Mouse (Mus musculus): ENCODE results near the gene Apol11a. TPM values are rescaled to one million over a fixed set of nuclear protein-coding genes. Genes with fewer than 3 reads are reported as not detected.

Apol11a gene
- 0.16 TPM in 1 of 2 replicates, not detected in the other for polyA plus RNA-seq (2012; rRNA removed; ENCODE audit: low replicate concordance)

GRCm38 (mm10) chr15:77507966-77508365 lies at the start of gene Apol11a:
Gene Apol11a (plus strand): TSS chr15:77508271.

DNA sequence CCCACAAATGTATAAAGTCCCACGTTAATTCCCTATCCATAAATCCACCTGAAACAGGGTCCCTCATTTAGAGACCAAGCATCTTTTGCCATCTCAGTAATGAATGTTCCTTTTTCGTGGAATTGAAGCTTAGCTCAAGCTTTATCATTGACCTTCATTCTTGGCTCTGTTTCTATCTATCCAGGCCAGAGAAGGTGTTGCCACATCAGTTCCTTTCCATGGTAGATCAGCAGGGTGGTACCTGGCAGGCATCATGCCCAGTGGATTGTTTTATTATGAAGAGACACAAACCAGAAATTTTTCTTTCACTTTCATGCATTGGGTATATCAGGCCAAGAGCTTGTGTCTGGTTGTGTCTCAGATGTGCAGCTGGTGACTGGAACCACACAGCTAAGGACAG lies 31.4 kb upstream of the Apol11a start, which contains the start of gene Apol10a:
TSS of gene Apol10a (plus strand) at position 355 of the 400 bp plus-strand sequence.

GRCm38 (mm10) chr15:77533216-77533615 lies 25.1 kb downstream of the Apol11a start, which contains the start of gene Apol7c:
Gene Apol7c (minus strand): TSS chr15:77533316.

DNA sequence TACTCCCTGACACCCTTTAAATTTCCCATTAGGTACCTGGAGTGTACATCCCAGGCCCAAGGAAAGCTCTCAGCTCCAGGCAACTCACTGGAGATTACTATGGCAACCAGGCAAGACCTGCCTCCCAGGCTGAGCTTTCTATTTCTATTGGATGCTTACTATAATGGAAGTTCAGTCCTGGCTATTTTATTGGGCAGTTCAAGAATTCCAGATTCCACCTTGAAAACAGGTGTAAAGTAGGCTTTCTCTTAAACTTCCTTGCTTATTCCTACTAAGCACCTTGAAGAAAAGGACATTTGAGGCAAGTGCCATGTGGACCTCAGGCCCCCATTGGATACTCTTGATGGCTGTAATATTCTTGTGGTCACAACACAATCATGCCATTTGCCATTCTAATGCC lies 53.7 kb downstream of the Apol11a start, which contains the start of gene 1700025B11Rik:
TSS of gene 1700025B11Rik (minus strand) at position 101 of the 400 bp plus-strand sequence.

Other genes starting within 250 kb of the Apol11a start
- 62.5 and 69.0 TPM in 2 replicates for gene Rbfox2, start 201.3 kb upstream of the Apol11a start, polyA plus RNA-seq (2012; rRNA removed; ENCODE audit: low replicate concordance)
- 0.26 and 0.43 TPM in 2 replicates for gene Apol7a, start 109.2 kb upstream of the Apol11a start, polyA plus RNA-seq (2012; rRNA removed; ENCODE audit: low replicate concordance)
- gene Apol9a, start 97.1 kb upstream of the Apol11a start, polyA plus RNA-seq (2012; rRNA removed; ENCODE audit: low replicate concordance): 1.7 and 2.0 TPM in 2 replicates
- 0.06 and 0.11 TPM in 2 replicates for gene Apol7b, start 60.8 kb upstream of the Apol11a start, polyA plus RNA-seq (2012; rRNA removed; ENCODE audit: low replicate concordance)
- not detected in 2 replicates for gene Apol10a, start 31.2 kb upstream of the Apol11a start, polyA plus RNA-seq (2012; rRNA removed; ENCODE audit: low replicate concordance)
- 32.3 and 32.6 TPM in 2 replicates for gene Apol7c, start 25.0 kb downstream of the Apol11a start, polyA plus RNA-seq (2012; rRNA removed; ENCODE audit: low replicate concordance)
- gene 1700025B11Rik, start 53.6 kb downstream of the Apol11a start, polyA plus RNA-seq (2012; rRNA removed; ENCODE audit: low replicate concordance): not detected in 2 replicates
- gene Apol10b, start 87.9 kb downstream of the Apol11a start, polyA plus RNA-seq (2012; rRNA removed; ENCODE audit: low replicate concordance): 0.61 and 1.6 TPM in 2 replicates
- not detected in 2 replicates for gene Gm36245, start 91.0 kb downstream of the Apol11a start, polyA plus RNA-seq (2012; rRNA removed; ENCODE audit: low replicate concordance)
- 0.32 and 0.37 TPM in 2 replicates for gene Apol11b, start 135.0 kb downstream of the Apol11a start, polyA plus RNA-seq (2012; rRNA removed; ENCODE audit: low replicate concordance)
- 5.5 and 5.8 TPM in 2 replicates for gene Apol7e, start 190.6 kb downstream of the Apol11a start, polyA plus RNA-seq (2012; rRNA removed; ENCODE audit: low replicate concordance)
- gene Apol9b, start 220.8 kb downstream of the Apol11a start, polyA plus RNA-seq (2012; rRNA removed; ENCODE audit: low replicate concordance): 3.0 and 3.2 TPM in 2 replicates
- gene Apol8, start 248.7 kb downstream of the Apol11a start, polyA plus RNA-seq (2012; rRNA removed; ENCODE audit: low replicate concordance): 0.06 and 0.10 TPM in 2 replicates